Mouse (Mus musculus): ENCODE data around the gene Mctp1. TPM values are rescaled to one million over a fixed set of nuclear protein-coding genes. Genes with fewer than 3 reads are reported as not detected.
"Not testable (repeated sequence)": the region's sequence is repeated elsewhere in the genome, so short reads cannot be mapped to it uniquely, and the experiment has no call there.

The Mctp1 gene
- polyA plus RNA-seq, 1 experiment from 2014 or later, result 1.8 TPM

DNA sequence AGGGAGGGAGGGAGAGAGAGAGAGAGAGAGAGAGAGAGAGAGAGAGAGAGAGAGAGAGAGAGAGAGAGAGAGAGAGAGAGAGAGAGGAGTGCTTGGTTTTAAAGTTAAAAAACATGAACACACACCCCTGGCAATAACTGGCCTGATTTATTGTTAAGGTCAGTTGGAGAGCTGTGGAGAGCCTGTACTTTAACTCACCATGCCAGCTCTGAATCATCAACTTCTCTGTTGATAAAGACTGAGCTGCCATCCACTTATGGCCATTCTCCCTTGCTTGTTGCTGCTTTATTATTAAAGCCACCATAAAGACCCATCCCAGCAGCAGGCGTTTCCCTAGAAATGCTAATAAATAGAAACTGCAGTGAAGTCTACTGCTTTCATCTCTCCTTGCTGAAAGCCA lies 542.5 kb downstream of the Mctp1 start:
- no peak for ATAC-seq (ENCODE audit: insufficient number of reproducible peaks, low FRiP score, low TSS enrichment, low read depth)
- no peak overlapping the region for H3K27ac ChIP-seq
- no peaks in the 10 kb centered on the region for H3K9me3 ChIP-seq
- no peaks in the 10 kb centered on the region for H3K4me1 ChIP-seq
- no peaks in the 10 kb centered on the region for H3K27me3 ChIP-seq
- H3K4me3 ChIP-seq, result no peak overlapping the region
- WGBS, result 29% methylated on average over 1 of the region's 1 CpGs
- H3K9ac ChIP-seq, result no peak overlapping the region
- no peaks in the 10 kb centered on the region for H3K36me3 ChIP-seq
- H3K4me2 ChIP-seq, result no peak overlapping the region

GRCm38 (mm10) chr13:76927875-76928440 lies 543.6 kb downstream of the Mctp1 start:
- H3K4me1 ChIP-seq, result no peaks in the 10 kb centered on the region
- 35% methylated on average over 5 of the region's 5 CpGs for WGBS
- no peak overlapping the region for H3K9ac ChIP-seq
- no peak for ATAC-seq (ENCODE audit: insufficient number of reproducible peaks, low FRiP score, low TSS enrichment, low read depth)
- no peak overlapping the region for H3K4me2 ChIP-seq
- H3K9me3 ChIP-seq, result no peaks in the 10 kb centered on the region
- no peaks in the 10 kb centered on the region for H3K36me3 ChIP-seq
- H3K4me3 ChIP-seq, result no peak overlapping the region
- no peak overlapping the region for H3K27ac ChIP-seq
- H3K27me3 ChIP-seq, result no peaks in the 10 kb centered on the region

- H3K9ac ChIP-seq, result no peak overlapping the region
- no peak overlapping the region for H3K27ac ChIP-seq
- WGBS, result 71% methylated on average over 3 of the region's 3 CpGs
- no peaks in the 10 kb centered on the region for H3K27me3 ChIP-seq
- no peaks in the 10 kb centered on the region for H3K36me3 ChIP-seq
- no peak overlapping the region for H3K4me2 ChIP-seq
- no peaks in the 10 kb centered on the region for H3K9me3 ChIP-seq
- ATAC-seq (ENCODE audit: insufficient number of reproducible peaks, low FRiP score, low TSS enrichment, low read depth), result no peak
- no peak overlapping the region for H3K4me3 ChIP-seq
- H3K4me1 ChIP-seq, result no peaks in the 10 kb centered on the region
Measured at GRCm38 (mm10) chr13:76929152-76929551, 544.8 kb downstream of the Mctp1 start.

DNA sequence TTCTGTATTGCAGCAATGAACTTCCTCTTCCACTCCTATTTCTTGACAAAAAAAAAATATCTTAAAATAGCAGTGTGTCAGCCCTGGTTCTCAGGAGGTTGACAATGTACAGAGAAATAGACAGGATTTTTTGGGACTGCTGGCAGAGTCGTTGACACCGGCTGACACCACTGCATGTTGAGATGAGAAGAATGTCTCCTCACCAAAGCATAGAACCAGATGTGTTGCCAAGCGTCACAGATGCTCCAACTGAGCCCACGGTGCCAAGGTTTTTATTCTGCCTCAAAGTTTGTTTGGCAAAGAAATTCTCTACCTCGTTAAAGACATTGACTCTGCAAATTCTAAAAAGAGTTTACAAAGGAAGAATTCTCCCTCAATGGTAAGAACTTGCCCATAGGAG lies 548.6 kb downstream of the Mctp1 start:
- Histone ChIP-seq H3K9me3 (no peaks in the 10 kb centered on the region), H3K4me3 (no peak overlapping the region), H3K27ac (no peak overlapping the region), H3K9ac (no peak overlapping the region), H3K27me3 (no peaks in the 10 kb centered on the region), H3K36me3 (no peaks in the 10 kb centered on the region), H3K4me1 (no peaks in the 10 kb centered on the region), H3K4me2 (no peak overlapping the region)
- ATAC-seq (ENCODE audit: insufficient number of reproducible peaks, low FRiP score, low TSS enrichment, low read depth), result no peak
- WGBS, result 59% methylated on average over 5 of the region's 5 CpGs

GRCm38 (mm10) chr13:76949234-76949633 lies 564.9 kb downstream of the Mctp1 start:
- Histone ChIP-seq H3K27ac (no peak overlapping the region), H3K4me3 (no peak overlapping the region), H3K36me3 (no peaks in the 10 kb centered on the region), H3K27me3 (no peaks in the 10 kb centered on the region), H3K4me1 (no peaks in the 10 kb centered on the region), H3K9me3 (no peaks in the 10 kb centered on the region), H3K9ac (no peak overlapping the region), H3K4me2 (no peak overlapping the region)
- no peak for ATAC-seq (ENCODE audit: insufficient number of reproducible peaks, low FRiP score, low TSS enrichment, low read depth)

DNA sequence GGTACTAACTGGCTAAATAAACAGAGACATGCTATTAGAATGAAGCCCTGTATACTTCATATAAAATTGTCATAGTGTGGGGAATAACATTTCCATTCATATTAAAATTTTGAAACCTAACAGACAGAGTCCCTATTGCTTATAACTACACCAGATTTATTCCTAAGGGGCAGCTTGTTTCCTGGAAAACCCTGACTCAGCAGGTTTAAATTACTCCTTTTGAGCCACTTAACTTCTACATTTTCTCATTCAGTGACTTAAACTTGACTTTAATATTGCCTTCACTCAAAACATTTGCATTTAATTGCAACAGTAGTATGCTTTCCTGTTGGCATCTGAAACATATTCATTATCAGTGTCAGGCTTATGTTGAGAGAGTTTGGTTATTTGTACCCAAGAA lies 583.3 kb downstream of the Mctp1 start:
- ATAC-seq (ENCODE audit: insufficient number of reproducible peaks, low FRiP score, low TSS enrichment, low read depth), result no peak
- H3K27me3 ChIP-seq, result no peaks in the 10 kb centered on the region
- no peak overlapping the region for H3K4me3 ChIP-seq
- no peaks in the 10 kb centered on the region for H3K36me3 ChIP-seq
- no peaks in the 10 kb centered on the region for H3K4me1 ChIP-seq
- H3K9ac ChIP-seq, result no peak overlapping the region
- no peak overlapping the region for H3K27ac ChIP-seq
- no peaks in the 10 kb centered on the region for H3K9me3 ChIP-seq
- H3K4me2 ChIP-seq, result no peak overlapping the region

GRCm38 (mm10) chr13:76969386-76969785 lies 585.1 kb downstream of the Mctp1 start:
- Histone ChIP-seq H3K9ac (no peak overlapping the region), H3K4me3 (no peak overlapping the region), H3K4me1 (no peaks in the 10 kb centered on the region), H3K27ac (no peak overlapping the region), H3K9me3 (no peaks in the 10 kb centered on the region), H3K36me3 (no peaks in the 10 kb centered on the region), H3K27me3 (no peaks in the 10 kb centered on the region), H3K4me2 (no peak overlapping the region)
- under 1% methylated on average over 2 of the region's 2 CpGs for WGBS
- no peak for ATAC-seq (ENCODE audit: insufficient number of reproducible peaks, low FRiP score, low TSS enrichment, low read depth)

DNA sequence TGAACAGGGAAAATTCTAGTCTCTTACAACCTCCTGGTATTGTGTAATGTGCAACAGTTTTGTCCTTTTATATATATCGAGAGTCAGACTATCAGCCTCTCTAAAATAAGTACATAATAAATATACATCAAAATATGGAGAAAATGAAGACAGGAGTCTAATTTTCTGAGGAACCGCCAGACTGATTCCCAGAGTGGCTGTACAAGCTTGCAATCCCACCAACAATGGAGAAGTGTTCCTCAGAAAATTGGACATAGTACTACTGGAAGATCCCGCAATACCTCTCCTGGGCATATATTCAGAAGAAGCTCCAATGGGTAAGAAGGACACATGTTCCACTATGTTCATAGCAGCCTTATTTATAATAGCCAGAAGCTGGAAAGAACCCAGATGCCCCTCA lies 586.7 kb downstream of the Mctp1 start:
- WGBS, result 92% methylated on average over 3 of the region's 3 CpGs

GRCm38 (mm10) chr13:77002628-77003027 lies 618.3 kb downstream of the Mctp1 start:
- H3K9ac ChIP-seq, result no peak overlapping the region
- H3K4me3 ChIP-seq, result no peak overlapping the region
- H3K27me3 ChIP-seq, result no peaks in the 10 kb centered on the region
- no peak overlapping the region for H3K27ac ChIP-seq
- 30% methylated on average over 3 of the region's 3 CpGs for WGBS
- ATAC-seq (ENCODE audit: insufficient number of reproducible peaks, low FRiP score, low TSS enrichment, low read depth), result no peak
- no peaks in the 10 kb centered on the region for H3K9me3 ChIP-seq
- H3K4me1 ChIP-seq, result no peaks in the 10 kb centered on the region
- H3K4me2 ChIP-seq, result no peak overlapping the region
- H3K36me3 ChIP-seq, result no peaks in the 10 kb centered on the region

More for the DNA sequence above, 586.7 kb downstream of the Mctp1 start:
- not testable (repeated sequence) for H3K4me3 ChIP-seq; H3K36me3 ChIP-seq; ATAC-seq (ENCODE audit: insufficient number of reproducible peaks, low FRiP score, low TSS enrichment, low read depth); H3K4me1 ChIP-seq; H3K4me2 ChIP-seq; H3K27me3 ChIP-seq; H3K9me3 ChIP-seq; H3K27ac ChIP-seq; H3K9ac ChIP-seq

DNA sequence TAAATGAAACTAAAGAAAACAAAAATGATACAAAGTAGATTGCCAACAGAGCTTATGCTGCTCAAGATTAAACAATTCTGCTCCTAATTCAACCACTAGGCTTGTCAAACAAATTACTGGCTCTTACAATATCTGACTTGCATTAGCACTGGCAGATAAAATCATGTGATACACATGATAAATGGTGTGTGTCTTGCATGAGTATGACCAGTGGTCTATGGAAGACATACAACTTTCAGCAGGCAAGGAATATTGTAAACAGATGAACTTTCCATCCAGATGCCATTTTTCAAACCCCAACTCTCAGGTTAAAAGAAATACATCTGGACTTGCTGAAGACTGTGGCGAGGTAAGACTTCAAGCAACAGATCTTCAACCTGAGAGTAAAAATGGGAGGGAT lies 619.3 kb downstream of the Mctp1 start:
- Histone ChIP-seq H3K9me3 (no peaks in the 10 kb centered on the region), H3K4me2 (no peak overlapping the region), H3K9ac (no peak overlapping the region), H3K27me3 (no peaks in the 10 kb centered on the region), H3K4me1 (no peaks in the 10 kb centered on the region), H3K36me3 (no peaks in the 10 kb centered on the region), H3K4me3 (no peak overlapping the region), H3K27ac (no peak overlapping the region)
- WGBS, result 82% methylated on average over 1 of the region's 1 CpGs
- no peak for ATAC-seq (ENCODE audit: insufficient number of reproducible peaks, low FRiP score, low TSS enrichment, low read depth)

- WGBS, result 89% methylated on average over 2 of the region's 2 CpGs
- Histone ChIP-seq H3K27ac (no peak overlapping the region), H3K36me3 (no peaks in the 10 kb centered on the region), H3K4me2 (no peak overlapping the region), H3K9ac (no peak overlapping the region), H3K4me3 (no peak overlapping the region), H3K27me3 (no peaks in the 10 kb centered on the region), H3K9me3 (no peaks in the 10 kb centered on the region), H3K4me1 (no peaks in the 10 kb centered on the region)
- no peak for ATAC-seq (ENCODE audit: insufficient number of reproducible peaks, low FRiP score, low TSS enrichment, low read depth)
Measured at GRCm38 (mm10) chr13:77018851-77019250, 634.5 kb downstream of the Mctp1 start.

DNA sequence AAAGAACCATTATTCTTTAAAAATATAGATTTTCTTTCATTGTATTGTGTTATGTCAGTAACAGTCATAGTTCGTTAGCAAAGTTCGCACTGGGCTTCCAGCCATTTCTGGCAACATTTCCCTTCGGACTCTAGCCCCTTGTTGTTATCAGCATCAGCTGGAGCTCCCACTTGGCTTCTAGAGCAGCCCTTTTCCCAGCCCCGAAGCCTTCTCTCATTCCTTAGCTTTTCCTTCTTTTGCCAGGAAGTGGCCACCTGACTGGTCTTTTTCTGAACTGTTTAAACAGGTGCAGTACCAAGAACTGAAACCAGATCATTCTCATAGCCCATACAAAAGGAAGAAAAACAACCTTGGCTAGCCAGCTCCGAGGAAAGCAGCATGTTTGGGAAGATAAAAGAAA lies 645.3 kb downstream of the Mctp1 start:
- no peak for ATAC-seq (ENCODE audit: insufficient number of reproducible peaks, low FRiP score, low TSS enrichment, low read depth)
- H3K4me3 ChIP-seq, result no peak overlapping the region

DNA sequence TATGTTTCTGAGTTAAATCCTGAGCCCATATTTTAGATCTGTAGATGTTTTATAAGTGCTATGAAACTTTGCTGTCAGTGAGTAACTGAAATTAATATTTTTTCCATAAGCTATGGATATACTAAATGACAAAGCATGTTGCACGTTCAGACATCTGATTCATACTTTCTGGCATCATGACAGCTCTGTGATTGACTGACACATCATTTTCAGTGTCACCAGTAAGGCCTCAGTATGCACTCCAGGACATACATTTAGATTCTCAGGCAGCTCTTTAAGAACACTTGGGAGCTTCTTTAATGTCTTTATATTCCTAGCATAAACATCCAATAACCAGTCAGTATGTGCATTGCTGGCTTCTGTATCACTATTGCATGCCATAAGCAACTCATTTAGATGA lies 659.0 kb downstream of the Mctp1 start:
- Histone ChIP-seq H3K4me3 (no peak overlapping the region), H3K9me3 (no peaks in the 10 kb centered on the region), H3K36me3 (no peaks in the 10 kb centered on the region), H3K4me1 (no peaks in the 10 kb centered on the region), H3K27me3 (no peaks in the 10 kb centered on the region), H3K27ac (no peak overlapping the region), H3K4me2 (no peak overlapping the region), H3K9ac (no peak overlapping the region)
- ATAC-seq (ENCODE audit: insufficient number of reproducible peaks, low FRiP score, low TSS enrichment, low read depth), result no peak
- whole genome bisulfite sequencing, result 43% methylated on average over 1 of the region's 1 CpGs

More for the DNA sequence above, 645.3 kb downstream of the Mctp1 start:
- Histone ChIP-seq H3K36me3 (no peaks in the 10 kb centered on the region), H3K4me2 (no peak overlapping the region), H3K4me1 (no peaks in the 10 kb centered on the region), H3K27ac (no peak overlapping the region), H3K27me3 (no peaks in the 10 kb centered on the region), H3K9ac (no peak overlapping the region), H3K9me3 (no peaks in the 10 kb centered on the region)
- WGBS, result 70% methylated on average over 5 of the region's 5 CpGs

All from limb, embryonic 15.5 days (tissue).